Mouse (Mus musculus): ENCODE measurements around the gene Aldh2. TPM values are rescaled to one million over a fixed set of nuclear protein-coding genes. Genes with fewer than 3 reads are reported as not detected.

The Aldh2 gene
- total and polyA plus RNA-seq, 2 experiments from 2014 or later: 101 to 126 TPM

GRCm38 (mm10) chr5:121545793-121546529 lies 47.7 kb downstream of the Aldh2 start, which contains the start of gene Mapkapk5:
TSS of gene Mapkapk5 (minus strand) at chr5:121545905.
- H3K36me3 ChIP-seq (replicated peaks; ENCODE audit: control insufficient read depth, insufficient read depth, low read length): no peaks in the 10 kb centered on the region
- H3K9ac ChIP-seq (replicated peaks; ENCODE audit: low read depth, low read length): peak within 1 kb of the TSS; percentile 99
- peak within 1 kb of the TSS; percentile 82 for H3K4me3 ChIP-seq (ENCODE audit: low read depth, low read length)
- peaks cover 14% of the 10 kb centered on the region for H3K4me1 ChIP-seq (ENCODE audit: control insufficient read depth, insufficient read depth)
- peak within 1 kb of the TSS; percentile 97 for H3K27ac ChIP-seq (ENCODE audit: low read depth)
- H3K4me2 ChIP-seq (ENCODE audit: low read depth, low read length): peak within 1 kb of the TSS; percentile 81
- H3K27me3 ChIP-seq (ENCODE audit: control insufficient read depth, insufficient read depth, low read length): no peaks in the 10 kb centered on the region
- H3K9me3 ChIP-seq (replicated peaks; ENCODE audit: control insufficient read depth, low read length): no peaks in the 10 kb centered on the region
- peak; percentile 91 for DNase-seq (ENCODE audit: low spot score)
- TF ChIP-seq EP300 (IDR thresholded peaks at IDR 0.05; ENCODE audit: low read depth) (no peak; the same call in 1 of the 2 replicates), CTCF (IDR thresholded peaks at IDR 0.05; ENCODE audit: low read depth) (no peak)
- ATAC-seq (ENCODE audit: insufficient read depth, low read depth): peak; percentile 92
- 1% methylated on average over 55 of the region's 55 CpGs for WGBS

DNA sequence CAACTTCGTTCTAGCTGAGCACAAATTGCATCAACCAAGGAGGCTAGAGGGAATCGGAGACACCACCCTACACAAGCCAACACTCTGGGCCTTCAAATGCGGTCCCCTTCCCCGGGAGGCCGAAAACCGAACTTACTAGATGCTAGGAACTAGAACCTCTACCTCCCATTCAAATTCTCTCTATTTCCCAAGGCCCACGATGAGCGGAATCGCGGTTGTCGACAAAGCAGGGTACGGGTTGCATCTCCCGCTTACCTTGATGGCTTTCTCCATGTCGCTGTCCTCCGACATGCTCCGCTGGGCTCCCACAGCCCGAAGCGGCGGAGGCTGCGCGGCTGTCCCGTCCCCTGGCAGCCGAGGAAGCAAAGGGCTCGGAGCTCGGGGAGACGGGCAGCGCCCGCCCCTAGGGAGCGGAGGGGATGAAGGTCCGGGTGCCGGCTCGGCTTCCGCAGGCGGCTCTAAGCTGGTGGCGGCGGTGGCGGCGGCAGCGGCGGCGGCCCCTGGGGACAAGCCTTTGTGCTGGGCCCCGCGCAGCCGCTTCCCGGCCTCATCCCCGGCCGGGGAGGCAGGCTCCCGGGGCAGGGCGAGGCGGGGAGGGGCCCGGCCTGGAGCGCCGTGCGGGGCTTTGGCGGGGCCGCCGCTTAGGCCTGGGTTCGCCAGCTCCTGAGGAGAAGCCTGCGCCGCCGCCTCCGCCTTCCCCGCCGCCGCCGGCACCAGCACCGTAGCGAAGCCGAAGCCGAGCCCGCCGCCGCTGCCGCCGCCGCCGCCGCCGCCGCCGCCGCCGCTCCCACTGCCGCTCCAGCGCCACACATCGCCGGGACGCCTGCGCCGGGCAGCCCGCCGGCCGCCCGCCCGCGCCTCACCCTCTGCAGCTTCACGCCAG lies 48.5 kb downstream of the Aldh2 start, which contains the start of the genes Adam1a and Gm42878:
Adam1a (minus strand) TSS at position 573 of the 883 bp plus-strand sequence.
Gm42878 (minus strand) TSS at position 573 of the 883 bp plus-strand sequence.
- DNase-seq (ENCODE audit: low spot score) (no peak), ATAC-seq (ENCODE audit: insufficient read depth, low read depth) (peak; percentile 72)
- TF ChIP-seq CTCF (IDR thresholded peaks at IDR 0.05; ENCODE audit: low read depth) (no peak), EP300 (IDR thresholded peaks at IDR 0.05; ENCODE audit: low read depth) (no peak)
- H3K4me3 ChIP-seq (ENCODE audit: low read depth, low read length): peak within 1 kb of the TSS; percentile 82
- under 1% methylated on average over 66 of the region's 97 CpGs for WGBS
- H3K4me2 ChIP-seq (ENCODE audit: low read depth, low read length): peak within 1 kb of the TSS; percentile 81
- no peaks in the 10 kb centered on the region for H3K27me3 ChIP-seq (ENCODE audit: control insufficient read depth, insufficient read depth, low read length)
- no peaks in the 10 kb centered on the region for H3K36me3 ChIP-seq (replicated peaks; ENCODE audit: control insufficient read depth, insufficient read depth, low read length)
- H3K9me3 ChIP-seq (replicated peaks; ENCODE audit: control insufficient read depth, low read length): no peaks in the 10 kb centered on the region
- peak within 1 kb of the TSS; percentile 99 for H3K9ac ChIP-seq (replicated peaks; ENCODE audit: low read depth, low read length)
- peaks cover 14% of the 10 kb centered on the region for H3K4me1 ChIP-seq (ENCODE audit: control insufficient read depth, insufficient read depth)
- peak within 1 kb of the TSS; percentile 97 for H3K27ac ChIP-seq (ENCODE audit: low read depth)

GRCm38 (mm10) chr5:121543370-121543769 lies 50.3 kb downstream of the Aldh2 start:
- Histone ChIP-seq H3K4me2 (ENCODE audit: low read depth, low read length) (no peak overlapping the region), H3K36me3 (replicated peaks; ENCODE audit: control insufficient read depth, insufficient read depth, low read length) (peaks cover 4% of the 10 kb centered on the region; the same call in 1 of the 2 replicates), H3K4me1 (ENCODE audit: control insufficient read depth, insufficient read depth) (peaks cover 14% of the 10 kb centered on the region), H3K9ac (replicated peaks; ENCODE audit: low read depth, low read length) (no peak overlapping the region), H3K4me3 (ENCODE audit: low read depth, low read length) (no peak overlapping the region), H3K9me3 (replicated peaks; ENCODE audit: control insufficient read depth, low read length) (no peaks in the 10 kb centered on the region), H3K27me3 (ENCODE audit: control insufficient read depth, insufficient read depth, low read length) (no peaks in the 10 kb centered on the region), H3K27ac (ENCODE audit: low read depth) (no peak overlapping the region)
- 77% methylated on average over 3 of the region's 3 CpGs for WGBS
- DNase-seq (ENCODE audit: low spot score) (no peak), ATAC-seq (ENCODE audit: insufficient read depth, low read depth) (no peak)
- no peak for TF ChIP-seq EP300 (IDR thresholded peaks at IDR 0.05; ENCODE audit: low read depth)
- no peak for TF ChIP-seq CTCF (IDR thresholded peaks at IDR 0.05; ENCODE audit: low read depth)

DNA sequence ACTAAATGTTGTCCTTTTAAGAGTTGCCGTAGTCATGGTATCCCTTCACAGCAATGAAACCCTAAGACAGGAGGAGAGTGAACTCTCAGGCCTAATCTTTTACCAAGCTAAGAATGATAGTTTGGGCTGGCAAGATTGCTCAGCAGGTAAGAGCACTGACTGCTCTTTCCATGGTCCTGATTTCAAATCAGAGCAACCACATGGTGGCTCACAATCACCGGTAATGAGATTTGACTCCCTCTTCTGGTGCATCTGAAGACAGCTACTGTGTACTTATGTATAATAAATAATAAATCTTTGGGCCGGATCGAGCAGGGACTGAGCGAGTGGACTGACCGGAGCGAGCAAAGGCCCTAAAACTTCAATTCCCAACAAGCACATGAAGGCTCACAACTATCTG lies 52.4 kb downstream of the Aldh2 start:
- Histone ChIP-seq H3K27ac (ENCODE audit: low read depth) (no peak overlapping the region), H3K9ac (replicated peaks; ENCODE audit: low read depth, low read length) (no peak overlapping the region), H3K4me1 (ENCODE audit: control insufficient read depth, insufficient read depth) (peaks cover 12% of the 10 kb centered on the region), H3K9me3 (replicated peaks; ENCODE audit: control insufficient read depth, low read length) (no peaks in the 10 kb centered on the region), H3K27me3 (ENCODE audit: control insufficient read depth, insufficient read depth, low read length) (no peaks in the 10 kb centered on the region), H3K4me2 (ENCODE audit: low read depth, low read length) (no peak overlapping the region), H3K4me3 (ENCODE audit: low read depth, low read length) (no peak overlapping the region), H3K36me3 (replicated peaks; ENCODE audit: control insufficient read depth, insufficient read depth, low read length) (peaks cover 17% of the 10 kb centered on the region)
- DNase-seq (ENCODE audit: low spot score): no peak
- 82% methylated on average over 7 of the region's 7 CpGs for WGBS
- TF ChIP-seq CTCF (IDR thresholded peaks at IDR 0.05; ENCODE audit: low read depth) (no peak), EP300 (IDR thresholded peaks at IDR 0.05; ENCODE audit: low read depth) (no peak)
- ATAC-seq (ENCODE audit: insufficient read depth, low read depth): no peak

GRCm38 (mm10) chr5:121540066-121540465 lies 53.6 kb downstream of the Aldh2 start:
- 93% methylated on average over 5 of the region's 5 CpGs for WGBS
- DNase-seq (ENCODE audit: low spot score) (no peak), ATAC-seq (ENCODE audit: insufficient read depth, low read depth) (no peak)
- no peak overlapping the region for H3K9ac ChIP-seq (replicated peaks; ENCODE audit: low read depth, low read length)
- H3K4me3 ChIP-seq (ENCODE audit: low read depth, low read length): no peak overlapping the region
- peaks cover 11% of the 10 kb centered on the region for H3K4me1 ChIP-seq (ENCODE audit: control insufficient read depth, insufficient read depth)
- peaks cover 28% of the 10 kb centered on the region for H3K36me3 ChIP-seq (replicated peaks; ENCODE audit: control insufficient read depth, insufficient read depth, low read length)
- H3K27ac ChIP-seq (ENCODE audit: low read depth): no peak overlapping the region
- TF ChIP-seq CTCF (IDR thresholded peaks at IDR 0.05; ENCODE audit: low read depth) (no peak), EP300 (IDR thresholded peaks at IDR 0.05; ENCODE audit: low read depth) (no peak)
- H3K4me2 ChIP-seq (ENCODE audit: low read depth, low read length): no peak overlapping the region
- H3K27me3 ChIP-seq (ENCODE audit: control insufficient read depth, insufficient read depth, low read length): no peaks in the 10 kb centered on the region
- no peaks in the 10 kb centered on the region for H3K9me3 ChIP-seq (replicated peaks; ENCODE audit: control insufficient read depth, low read length)

Measured in heart, postnatal 0 days (tissue).